Comparison of ENCODE assay signal across 2 mouse cellular contexts in the genomic region with DNA sequence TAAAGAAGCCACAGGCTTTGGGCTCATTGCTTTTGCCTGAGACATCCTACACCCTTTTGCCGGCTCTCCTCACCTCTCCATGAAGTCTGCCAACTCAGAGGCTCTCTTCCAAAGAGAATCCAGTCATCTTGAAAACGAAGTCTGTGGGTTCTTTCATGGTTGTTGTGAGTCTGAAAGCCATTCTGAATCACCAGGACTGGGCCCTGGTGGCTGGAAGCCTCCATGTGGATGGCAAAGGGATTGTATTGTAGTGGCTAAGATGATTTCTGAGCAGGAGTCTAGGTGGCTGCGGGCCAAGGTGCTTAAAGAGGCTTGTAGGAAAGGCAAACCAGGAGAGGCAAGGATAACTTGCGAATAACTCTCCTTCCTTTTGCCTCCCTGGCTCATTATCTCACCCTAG.
A peak's percentile ranks its signal among the peaks of the same experiment; 100 is the strongest.
TF ChIP-seq lines count a peak whose summit lies in the region.

No protein-coding gene starts in this region.

TF ChIP-seq in MEL, 35 proteins besides CTCF, POLR2A, EP300 and RAD21:
- no peak for TF ChIP-seq HCFC1 (IDR thresholded peaks at IDR 0.05; ENCODE audit: low read depth, low read length)
- 0 out of 2 replicates have a peak, but pooled peaks have one; percentile 4 for TF ChIP-seq CHD1 (IDR thresholded peaks at IDR 0.05; ENCODE audit: low read depth, low read length)

TF ChIP-seq in myocyte, 11 proteins besides CTCF, POLR2A, EP300 and RAD21:
- TF ChIP-seq TCF12 (IDR thresholded peaks at IDR 0.05; ENCODE audit: insufficient read depth, poor library complexity, severe bottlenecking) (no peak), MYOG (IDR thresholded peaks at IDR 0.05; ENCODE audit: control insufficient read depth in 1 of 3, insufficient read depth in 1 of 3, insufficient read length in 2 of 3, low read depth in 2 of 3) (no peak)
TF ChIP-seq in myocyte: peak in this region for 0.
